Mouse (Mus musculus): ENCODE data around the gene Mex3d. TPM values are rescaled to one million over a fixed set of nuclear protein-coding genes. Genes with fewer than 3 reads are reported as not detected.
A peak's percentile ranks its signal among the peaks of the same experiment; 100 is the strongest.

The Mex3d gene
- polyA plus RNA-seq, 1 experiment from 2014 or later: 2.1 TPM

DNA sequence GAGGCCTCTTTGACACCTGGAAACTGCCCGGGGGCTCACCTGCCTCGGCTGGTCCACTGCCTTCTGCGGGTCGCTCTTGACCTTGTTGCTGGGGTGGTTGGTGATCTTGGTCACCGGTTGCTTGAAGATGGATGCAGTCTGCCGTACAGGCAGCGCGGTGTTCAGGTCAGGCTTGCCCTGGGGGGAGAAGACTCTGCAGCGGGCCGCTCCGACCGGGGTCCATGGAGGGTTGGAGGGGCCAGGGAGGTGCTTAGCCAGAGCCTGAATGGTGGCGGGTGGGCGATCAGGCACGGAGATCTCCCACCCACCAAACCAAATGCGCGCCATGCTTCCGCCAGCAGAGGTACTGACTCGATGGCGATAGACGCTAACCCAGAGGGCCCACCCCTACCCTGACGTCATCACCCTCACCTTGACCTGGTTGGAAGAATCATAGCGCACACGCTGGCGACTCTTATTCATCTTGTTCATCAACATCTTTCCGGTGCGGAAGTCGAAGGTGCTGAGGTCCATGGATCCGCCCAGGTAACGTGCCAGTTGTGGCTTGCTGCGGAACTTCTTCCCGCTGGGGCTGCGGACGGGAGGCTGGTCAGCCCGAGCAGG lies 7.7 kb upstream of the Mex3d start:
- no peak for ATAC-seq
- Histone ChIP-seq H3K36me3 (peaks cover 68% of the 10 kb centered on the region), H3K4me1 (peaks cover 54% of the 10 kb centered on the region), H3K4me2 (no peak overlapping the region), H3K27me3 (replicated peaks) (no peaks in the 10 kb centered on the region), H3K27ac (no peak overlapping the region), H3K9me3 (replicated peaks) (no peaks in the 10 kb centered on the region), H3K9ac (no peak overlapping the region), H3K4me3 (no peak overlapping the region)
- WGBS (ENCODE audit: insufficient replicate concordance): 88% methylated on average over 35 of the region's 35 CpGs

DNA sequence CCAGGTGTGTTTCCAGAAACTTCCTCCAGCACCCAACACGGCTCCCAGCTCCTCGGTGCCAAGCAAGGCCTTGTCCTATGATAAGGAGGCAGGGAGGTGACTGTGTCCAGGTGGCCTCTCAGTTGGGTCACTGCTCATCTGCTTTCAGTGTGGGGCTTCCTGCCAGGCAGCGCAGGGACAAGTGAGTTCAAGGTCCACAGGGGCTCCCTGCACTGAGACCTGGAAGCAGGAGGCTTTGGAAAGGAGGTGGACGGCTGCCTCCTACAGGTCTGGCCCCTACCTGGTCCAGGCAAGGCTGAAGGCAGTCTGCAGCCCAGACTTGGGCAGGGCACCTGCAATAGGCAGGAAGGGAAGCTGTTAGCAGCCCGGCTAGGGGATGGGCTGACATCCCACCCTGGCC lies 5.2 kb upstream of the Mex3d start:
- 83% methylated on average over 5 of the region's 5 CpGs for WGBS (ENCODE audit: insufficient replicate concordance)
- peaks cover 73% of the 10 kb centered on the region for H3K36me3 ChIP-seq

DNA sequence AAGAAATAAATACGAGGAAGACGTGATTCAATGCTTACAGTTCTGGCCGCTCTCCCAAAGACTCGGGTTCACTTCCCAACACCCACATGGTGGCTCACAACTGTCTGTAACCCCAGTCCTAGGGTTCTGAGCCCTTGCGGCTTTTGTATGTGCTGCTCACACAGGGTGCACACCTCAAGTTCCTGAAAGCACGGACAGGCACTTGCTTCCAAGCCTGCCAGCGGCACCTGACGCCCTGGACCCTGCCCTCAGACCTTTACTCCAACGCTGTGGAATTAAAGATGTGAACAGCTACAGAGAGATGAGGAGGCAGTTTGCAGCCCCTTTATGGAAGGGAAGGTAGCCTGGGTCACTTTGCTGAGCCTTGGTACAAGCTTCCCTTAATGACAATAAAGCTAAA lies 3.2 kb upstream of the Mex3d start:
- Histone ChIP-seq H3K36me3 (peaks cover 60% of the 10 kb centered on the region), H3K4me2 (no peak overlapping the region)
- WGBS (ENCODE audit: insufficient replicate concordance): 84% methylated on average over 9 of the region's 9 CpGs

More for the DNA sequence above, 5.2 kb upstream of the Mex3d start:
- no peak for ATAC-seq
- Histone ChIP-seq H3K4me3 (no peak overlapping the region), H3K27ac (no peak overlapping the region), H3K4me1 (peaks cover 58% of the 10 kb centered on the region), H3K9ac (no peak overlapping the region), H3K9me3 (replicated peaks) (no peaks in the 10 kb centered on the region), H3K27me3 (replicated peaks) (no peaks in the 10 kb centered on the region), H3K4me2 (no peak overlapping the region)

DNA sequence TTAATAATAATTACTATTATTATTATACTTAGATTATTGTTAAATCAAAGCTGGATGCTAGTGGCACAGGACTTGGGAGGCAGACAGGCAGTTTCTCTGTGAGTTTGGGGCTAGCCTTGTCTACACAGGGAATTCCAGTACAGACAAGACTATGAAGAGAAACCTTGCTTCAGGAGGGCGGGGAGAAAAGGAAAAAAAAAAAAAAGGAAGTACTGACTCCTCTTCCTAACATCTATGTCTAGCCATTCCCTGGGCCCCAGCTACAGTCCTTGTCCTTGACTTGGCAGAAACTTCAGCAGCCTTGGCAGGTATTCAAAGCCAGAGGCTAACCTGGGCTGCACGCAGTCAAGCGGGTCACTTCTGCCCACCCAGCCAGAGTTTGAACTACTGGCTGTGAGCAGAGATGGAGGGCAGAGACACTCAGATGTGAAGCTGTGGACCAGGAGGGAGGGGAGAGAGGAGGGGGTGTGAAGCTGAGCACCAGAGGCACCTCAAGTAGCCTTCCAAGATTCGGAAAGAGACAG lies 1.8 kb upstream of the Mex3d start:
- whole genome bisulfite sequencing (ENCODE audit: insufficient replicate concordance): 68% methylated on average over 4 of the region's 4 CpGs
- Histone ChIP-seq H3K4me1 (peaks cover 59% of the 10 kb centered on the region), H3K4me2 (no peak overlapping the region; the same call in 1 of the 2 replicates), H3K9me3 (replicated peaks) (no peaks in the 10 kb centered on the region), H3K9ac (no peak overlapping the region), H3K4me3 (no peak overlapping the region), H3K36me3 (peaks cover 46% of the 10 kb centered on the region), H3K27me3 (replicated peaks) (peaks cover 8% of the 10 kb centered on the region; the same call in 1 of the 2 replicates), H3K27ac (no peak overlapping the region)
- no peak for ATAC-seq

More for the DNA sequence above, 3.2 kb upstream of the Mex3d start:
- no peak overlapping the region for H3K9ac ChIP-seq
- no peaks in the 10 kb centered on the region for H3K9me3 ChIP-seq (replicated peaks)
- no peak overlapping the region for H3K4me3 ChIP-seq
- H3K27me3 ChIP-seq (replicated peaks): 0 out of 2 replicates have a peak, but pooled peaks cover 8% of the 10 kb centered on the region
- peak overlapping the region; percentile 50; the same call in 1 of the 2 replicates for H3K27ac ChIP-seq
- ATAC-seq: no peak
- H3K4me1 ChIP-seq: peaks cover 55% of the 10 kb centered on the region

DNA sequence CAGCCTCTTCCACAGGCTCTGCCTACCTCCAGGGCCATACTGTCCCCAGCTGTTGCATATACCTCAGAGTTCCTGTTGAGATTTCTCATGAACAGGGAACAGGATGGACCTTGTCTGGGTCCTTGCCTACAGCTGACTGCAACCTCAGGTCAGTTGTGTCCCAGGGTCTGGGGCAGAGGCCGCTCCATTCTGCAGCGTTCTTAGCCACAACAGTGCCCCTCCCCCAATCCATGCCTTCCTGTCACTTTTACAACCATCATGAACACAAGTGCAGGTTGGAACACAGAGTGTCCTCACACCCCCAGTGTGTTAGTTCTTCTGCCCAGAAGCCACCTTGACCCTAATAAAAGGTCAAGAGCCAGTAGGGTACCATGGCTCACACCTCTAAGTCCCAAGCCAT lies 1.3 kb upstream of the Mex3d start:
- H3K4me1 ChIP-seq: peaks cover 61% of the 10 kb centered on the region
- peaks cover 8% of the 10 kb centered on the region; the same call in 1 of the 2 replicates for H3K27me3 ChIP-seq (replicated peaks)
- H3K27ac ChIP-seq: peak overlapping the region; percentile 71; the same call in 1 of the 2 replicates
- no peak for ATAC-seq
- WGBS (ENCODE audit: insufficient replicate concordance): 8% methylated on average over 2 of the region's 2 CpGs
- peaks cover 41% of the 10 kb centered on the region for H3K36me3 ChIP-seq
- no peaks in the 10 kb centered on the region for H3K9me3 ChIP-seq (replicated peaks)
- H3K4me3 ChIP-seq: no peak overlapping the region
- peak overlapping the region; percentile 94 for H3K4me2 ChIP-seq
- H3K9ac ChIP-seq: no peak overlapping the region; the same call in 1 of the 2 replicates

DNA sequence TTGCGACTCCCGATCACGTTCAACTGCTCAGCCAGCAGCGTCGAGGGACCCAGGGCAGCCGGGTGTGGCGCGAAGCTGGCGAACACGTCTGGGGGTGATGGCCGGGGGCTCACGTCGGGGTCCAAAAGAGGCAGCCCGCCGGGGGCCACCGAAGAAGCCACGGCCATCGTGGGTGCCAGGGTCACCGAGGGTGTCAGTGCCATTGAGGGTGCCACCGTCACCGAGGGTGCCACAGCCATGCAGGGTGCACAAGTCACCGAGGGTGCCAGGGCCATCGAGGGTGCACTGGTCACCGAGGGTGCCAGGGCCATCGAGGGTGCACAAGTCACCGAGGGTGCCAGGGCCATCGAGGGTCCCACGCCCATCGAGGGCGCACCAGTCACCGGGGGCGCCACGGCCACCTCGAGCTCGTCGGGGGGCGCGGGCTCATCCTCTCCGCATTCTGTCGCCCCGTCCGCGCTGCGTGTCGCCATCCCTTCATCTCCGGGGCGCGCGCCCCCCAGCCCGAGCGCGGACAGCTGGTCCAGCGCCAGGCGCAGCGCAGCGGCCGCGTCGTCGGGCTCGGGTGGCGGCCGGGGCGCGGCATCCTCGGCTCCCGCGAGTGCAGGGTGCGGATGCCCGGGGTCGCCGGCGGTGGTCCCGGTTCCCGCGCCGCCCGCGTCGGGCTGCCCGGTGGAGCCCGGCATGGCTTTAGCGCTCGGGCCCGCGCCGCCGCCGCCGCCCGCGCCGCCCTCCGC lies 556 bp downstream of the Mex3d start:
- no peak for ATAC-seq
- no peaks in the 10 kb centered on the region for H3K9me3 ChIP-seq (replicated peaks)
- H3K4me3 ChIP-seq: peak overlapping the region; percentile 73
- peaks cover 36% of the 10 kb centered on the region for H3K36me3 ChIP-seq
- peak overlapping the region; percentile 65 for H3K27ac ChIP-seq
- peaks cover 8% of the 10 kb centered on the region; the same call in 1 of the 2 replicates for H3K27me3 ChIP-seq (replicated peaks)
- under 1% methylated on average over 91 of the region's 94 CpGs for WGBS (ENCODE audit: insufficient replicate concordance)
- H3K4me2 ChIP-seq: peak overlapping the region; percentile 94
- peak overlapping the region; percentile 80 for H3K9ac ChIP-seq
- peaks cover 59% of the 10 kb centered on the region for H3K4me1 ChIP-seq

DNA sequence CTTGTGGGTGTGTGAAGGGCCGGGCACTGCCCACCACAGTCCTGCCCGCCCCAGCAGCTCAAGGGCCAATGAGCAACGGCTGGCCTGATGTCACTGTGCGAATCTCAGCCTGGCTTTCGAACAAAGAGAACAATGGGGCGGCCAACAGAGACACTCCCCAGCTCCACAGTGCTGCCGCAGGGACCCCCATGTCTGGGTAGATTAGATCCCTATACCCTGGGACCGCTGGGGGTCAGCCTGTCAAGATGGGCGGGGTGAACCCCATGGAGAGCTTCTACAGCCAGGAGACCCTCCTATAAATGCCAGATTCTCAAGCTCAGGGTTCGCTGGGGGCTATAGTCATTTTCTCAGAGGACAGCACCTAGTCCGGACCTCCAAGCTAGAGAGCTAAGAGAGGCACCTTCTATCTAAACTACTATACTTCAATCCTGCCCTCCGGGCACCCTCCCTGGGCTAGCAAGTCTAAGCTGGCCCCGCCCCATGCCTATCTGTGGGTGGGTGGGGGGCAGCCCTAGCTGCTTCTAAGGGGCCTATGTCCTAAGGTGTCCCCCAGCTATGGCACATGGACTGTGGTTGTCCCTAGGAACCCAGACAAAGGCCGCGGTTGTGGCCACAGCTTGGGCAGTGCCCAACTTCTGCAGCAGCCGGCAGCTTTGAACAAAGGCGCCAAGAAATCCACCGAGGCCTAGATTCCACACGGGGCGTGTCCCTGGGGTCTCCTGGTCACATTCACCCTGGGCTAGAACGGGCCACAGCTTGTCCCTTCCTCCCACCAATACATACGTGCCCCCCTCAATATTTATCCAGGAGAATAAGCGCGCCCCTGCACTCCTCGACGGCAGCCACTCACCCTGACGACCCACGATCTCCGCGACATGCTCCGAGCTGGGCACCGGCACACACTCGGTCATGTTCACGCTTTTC lies 1.4 kb downstream of the Mex3d start:
- ATAC-seq: no peak

DNA sequence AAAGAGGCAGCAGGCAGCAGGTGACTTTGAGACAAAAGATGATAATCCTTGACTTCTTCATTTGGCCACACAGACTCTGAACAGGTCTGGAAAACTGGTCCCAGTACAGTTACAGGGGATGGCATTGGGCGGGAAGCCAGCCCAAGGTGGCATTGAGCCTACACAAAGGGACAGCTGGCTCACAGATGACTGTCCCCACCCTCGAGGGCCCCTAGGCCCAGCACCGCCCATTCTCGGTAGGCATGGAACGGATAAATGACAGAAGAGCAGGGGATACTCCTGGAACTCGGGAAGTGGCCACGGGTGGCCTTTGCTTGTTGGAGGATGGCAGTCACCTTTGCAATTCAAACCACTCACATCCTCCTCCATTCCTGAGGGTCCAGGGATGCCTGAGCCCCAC lies 2.1 kb downstream of the Mex3d start:
- Histone ChIP-seq H3K9ac (peak overlapping the region; percentile 80), H3K4me1 (peaks cover 59% of the 10 kb centered on the region), H3K9me3 (replicated peaks) (no peaks in the 10 kb centered on the region), H3K4me2 (peak overlapping the region; percentile 94), H3K4me3 (peak overlapping the region; percentile 73), H3K27me3 (replicated peaks) (peaks cover 8% of the 10 kb centered on the region; the same call in 1 of the 2 replicates), H3K27ac (peak overlapping the region; percentile 73), H3K36me3 (peaks cover 34% of the 10 kb centered on the region)
- 37% methylated on average over 7 of the region's 7 CpGs for WGBS (ENCODE audit: insufficient replicate concordance)
- ATAC-seq: no peak

More for the DNA sequence above, 1.4 kb downstream of the Mex3d start:
- Histone ChIP-seq H3K4me1 (peaks cover 59% of the 10 kb centered on the region), H3K27me3 (replicated peaks) (peaks cover 8% of the 10 kb centered on the region; the same call in 1 of the 2 replicates), H3K4me3 (peak overlapping the region; percentile 73), H3K36me3 (peaks cover 36% of the 10 kb centered on the region), H3K9me3 (replicated peaks) (no peaks in the 10 kb centered on the region), H3K4me2 (peak overlapping the region; percentile 94), H3K27ac (peak overlapping the region; percentile 73), H3K9ac (peak overlapping the region; percentile 80)
- 14% methylated on average over 34 of the region's 34 CpGs for WGBS (ENCODE audit: insufficient replicate concordance)

DNA sequence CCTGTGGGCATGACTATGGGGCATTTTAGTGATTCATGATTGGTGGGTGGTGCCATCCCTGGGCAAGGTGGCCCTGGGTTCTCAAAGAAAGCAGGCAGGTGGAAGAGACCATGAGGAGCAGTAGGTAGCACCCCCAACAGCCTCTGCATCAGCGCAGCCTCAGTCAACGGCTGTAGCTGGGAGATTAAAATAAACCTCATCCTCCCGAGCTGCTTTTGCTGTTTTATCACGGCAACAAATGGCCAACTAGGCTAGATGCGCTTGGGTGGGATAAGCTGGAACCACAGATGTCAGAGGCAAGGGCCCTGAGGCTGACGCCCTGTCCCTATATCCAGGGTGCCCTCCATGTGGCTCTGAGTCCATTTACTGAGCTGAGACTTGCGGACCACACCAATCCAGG lies 2.8 kb downstream of the Mex3d start:
- Histone ChIP-seq H3K4me1 (peaks cover 59% of the 10 kb centered on the region), H3K9ac (peak overlapping the region; percentile 80; the same call in 1 of the 2 replicates), H3K9me3 (replicated peaks) (no peaks in the 10 kb centered on the region), H3K4me3 (peak overlapping the region; percentile 73; the same call in 1 of the 2 replicates), H3K27me3 (replicated peaks) (peaks cover 8% of the 10 kb centered on the region; the same call in 1 of the 2 replicates), H3K36me3 (peaks cover 33% of the 10 kb centered on the region), H3K4me2 (peak overlapping the region; percentile 94), H3K27ac (peak overlapping the region; percentile 73)
- WGBS (ENCODE audit: insufficient replicate concordance): 30% methylated on average over 7 of the region's 7 CpGs
- peak; percentile 68 for ATAC-seq

DNA sequence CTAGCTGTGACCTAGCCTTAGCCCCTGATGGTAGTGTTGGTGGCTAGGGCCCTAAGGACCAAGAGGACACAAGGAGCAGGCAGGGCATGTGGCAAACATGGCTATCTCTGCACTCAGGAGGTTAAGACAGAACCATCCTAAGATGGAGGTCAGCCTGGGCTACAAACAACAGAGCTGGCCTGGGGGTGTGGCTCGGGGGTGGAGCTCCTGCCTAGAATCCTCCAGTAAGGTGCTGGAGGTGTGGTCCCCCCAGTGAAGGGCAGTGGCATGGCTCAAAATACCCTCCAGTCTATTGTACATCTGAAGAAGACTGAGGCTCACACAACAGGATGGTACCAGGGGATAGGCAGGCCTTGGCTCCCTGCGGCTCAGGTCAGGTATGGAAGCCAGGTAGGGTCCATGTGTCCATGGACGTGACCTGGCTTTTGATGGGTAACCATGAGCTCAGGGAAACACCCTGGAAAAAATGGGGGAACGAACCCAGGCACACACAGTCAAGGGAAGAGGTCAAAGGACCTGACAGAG lies 3.3 kb downstream of the Mex3d start:
- Histone ChIP-seq H3K27me3 (replicated peaks) (peaks cover 8% of the 10 kb centered on the region; the same call in 1 of the 2 replicates), H3K27ac (peak overlapping the region; percentile 73), H3K4me1 (peaks cover 57% of the 10 kb centered on the region), H3K36me3 (peaks cover 34% of the 10 kb centered on the region), H3K9ac (peak overlapping the region; percentile 80), H3K4me2 (peak overlapping the region; percentile 94), H3K4me3 (peak overlapping the region; percentile 73; the same call in 1 of the 2 replicates), H3K9me3 (replicated peaks) (no peaks in the 10 kb centered on the region)
- WGBS (ENCODE audit: insufficient replicate concordance): 75% methylated on average over 4 of the region's 4 CpGs
- ATAC-seq: 0 out of 2 replicates have a peak, but pooled peaks have one; percentile 5

DNA sequence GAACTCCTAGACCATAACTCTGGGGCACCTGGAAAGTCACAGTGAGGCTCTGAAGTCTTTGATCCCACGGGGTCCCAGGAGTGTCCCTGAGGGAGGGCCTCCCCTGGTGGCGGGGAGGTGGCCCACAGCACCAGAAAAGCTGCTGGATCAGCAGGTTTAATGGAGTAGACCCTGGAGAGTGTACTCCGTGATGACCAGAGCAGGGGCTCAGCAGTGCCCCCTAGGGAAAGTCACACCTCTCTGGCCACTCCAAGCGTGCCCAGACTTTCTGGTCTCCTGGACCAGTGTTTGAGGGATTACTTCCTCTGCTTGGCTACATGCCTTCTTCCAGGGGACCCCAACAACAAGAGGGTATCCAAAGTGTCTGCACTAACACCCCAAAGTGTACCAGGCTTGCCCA lies 4.0 kb downstream of the Mex3d start:
- H3K27me3 ChIP-seq (replicated peaks): peaks cover 8% of the 10 kb centered on the region; the same call in 1 of the 2 replicates
- no peak overlapping the region for H3K4me3 ChIP-seq
- H3K4me1 ChIP-seq: peaks cover 50% of the 10 kb centered on the region
- ATAC-seq: no peak
- H3K27ac ChIP-seq: peak overlapping the region; percentile 73; the same call in 1 of the 2 replicates
- H3K4me2 ChIP-seq: no peak overlapping the region
- peaks cover 34% of the 10 kb centered on the region for H3K36me3 ChIP-seq
- 0 out of 2 replicates have a peak overlapping the region, but pooled peaks have one; percentile 80 for H3K9ac ChIP-seq
- WGBS (ENCODE audit: insufficient replicate concordance): 69% methylated on average over 4 of the region's 4 CpGs
- H3K9me3 ChIP-seq (replicated peaks): no peaks in the 10 kb centered on the region
